Mouse (Mus musculus): ENCODE data around the gene Nt5c2. TPM values are rescaled to one million over a fixed set of nuclear protein-coding genes. Genes with fewer than 3 reads are reported as not detected.
"Not testable (repeated sequence)": the region's sequence is repeated elsewhere in the genome, so short reads cannot be mapped to it uniquely, and the experiment has no call there.

Gene Nt5c2
- polyA plus RNA-seq, 1 experiment from 2014 or later = 47.4 TPM

DNA sequence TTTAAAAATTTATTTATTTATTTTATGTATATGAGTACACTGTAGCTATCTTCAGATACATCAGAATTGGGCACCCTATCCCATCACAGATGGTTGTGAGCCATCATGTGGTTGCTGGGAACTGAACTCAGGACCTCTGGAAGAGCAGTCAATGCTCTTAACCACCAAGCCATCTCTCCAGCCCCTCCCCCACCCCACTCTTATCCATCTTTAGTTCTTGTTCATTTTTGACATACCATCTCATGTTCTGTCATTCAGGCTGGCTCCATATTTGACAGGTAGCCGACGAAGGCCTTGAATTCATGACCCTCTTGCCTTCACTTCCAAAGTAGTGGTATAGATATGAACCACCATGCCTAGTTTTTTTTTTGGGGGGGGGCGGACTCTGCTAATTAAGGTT, 36.9 kb downstream of the Nt5c2 start:
- not testable (repeated sequence) for H3K9ac ChIP-seq (ENCODE audit: low read depth, low read length); H3K27ac ChIP-seq (ENCODE audit: low read length); H3K36me3 ChIP-seq (ENCODE audit: control insufficient read depth, insufficient read depth); H3K4me3 ChIP-seq (ENCODE audit: low read depth, low read length); H3K27me3 ChIP-seq (ENCODE audit: control insufficient read depth, insufficient read depth, low read depth, low read length); H3K4me2 ChIP-seq (ENCODE audit: low read depth, low read length); ATAC-seq (ENCODE audit: low read depth); H3K9me3 ChIP-seq (replicated peaks; ENCODE audit: control insufficient read depth, low read length)
- peaks cover 24% of the 10 kb centered on the region for H3K4me1 ChIP-seq (ENCODE audit: control insufficient read depth, low read depth, low read length)
- 80% methylated on average over 3 of the region's 3 CpGs for WGBS (ENCODE audit: insufficient replicate concordance)

DNA sequence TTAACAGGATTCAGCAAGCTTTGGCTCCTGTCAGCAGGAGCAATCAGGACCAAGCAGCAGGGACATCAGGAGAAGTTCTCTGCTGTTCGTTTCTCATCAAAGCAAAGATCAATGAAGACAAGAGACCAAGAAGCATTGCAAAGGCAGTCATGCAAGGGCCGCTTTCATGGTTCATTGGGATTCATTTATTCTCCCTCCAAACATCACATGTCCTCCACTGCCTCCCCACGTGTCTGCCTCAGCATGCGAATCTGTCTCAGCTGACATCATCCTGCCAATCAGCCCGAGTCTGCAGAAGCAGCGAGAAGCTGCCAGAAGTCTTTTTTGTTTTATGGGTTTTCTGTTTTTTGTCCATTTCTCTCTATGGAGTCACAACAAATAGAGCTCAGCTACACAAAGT, 37.5 kb downstream of the Nt5c2 start:
- no peak overlapping the region for H3K4me3 ChIP-seq (ENCODE audit: low read depth, low read length)
- no peaks in the 10 kb centered on the region for H3K36me3 ChIP-seq (ENCODE audit: control insufficient read depth, insufficient read depth)
- 60% methylated on average over 6 of the region's 6 CpGs for WGBS (ENCODE audit: insufficient replicate concordance)
- no peaks in the 10 kb centered on the region for H3K27me3 ChIP-seq (ENCODE audit: control insufficient read depth, insufficient read depth, low read depth, low read length)
- H3K9me3 ChIP-seq (replicated peaks; ENCODE audit: control insufficient read depth, low read length) = no peaks in the 10 kb centered on the region
- no peak for ATAC-seq (ENCODE audit: low read depth)
- no peak overlapping the region for H3K27ac ChIP-seq (ENCODE audit: low read length)
- no peak overlapping the region for H3K4me2 ChIP-seq (ENCODE audit: low read depth, low read length)
- peaks cover 27% of the 10 kb centered on the region for H3K4me1 ChIP-seq (ENCODE audit: control insufficient read depth, low read depth, low read length)
- H3K9ac ChIP-seq (ENCODE audit: low read depth, low read length) = no peak overlapping the region

DNA sequence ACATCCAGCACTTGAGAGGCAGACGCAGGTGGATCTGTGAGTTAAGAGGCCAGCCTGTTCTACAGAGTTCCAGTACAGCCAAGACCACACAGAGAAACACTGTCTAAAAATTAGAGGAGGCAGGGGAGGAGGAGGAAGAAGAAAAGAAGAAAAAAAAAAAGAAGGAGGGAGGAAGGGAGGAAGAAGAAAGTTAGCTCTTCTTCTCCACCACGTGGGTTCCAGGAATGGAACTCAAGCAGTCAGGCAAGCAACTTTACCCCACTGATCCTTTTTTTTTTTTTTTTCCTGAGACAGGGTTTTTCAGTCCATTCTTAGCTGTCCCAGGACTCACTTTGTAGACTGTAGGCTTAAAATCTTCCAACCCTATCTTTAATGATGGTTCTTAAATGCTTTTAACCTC, 38.2 kb downstream of the Nt5c2 start:
- ATAC-seq (ENCODE audit: low read depth) = no peak
- Histone ChIP-seq H3K27me3 (ENCODE audit: control insufficient read depth, insufficient read depth, low read depth, low read length) (no peaks in the 10 kb centered on the region), H3K4me2 (ENCODE audit: low read depth, low read length) (no peak overlapping the region), H3K4me1 (ENCODE audit: control insufficient read depth, low read depth, low read length) (peaks cover 25% of the 10 kb centered on the region), H3K27ac (ENCODE audit: low read length) (no peak overlapping the region), H3K9ac (ENCODE audit: low read depth, low read length) (no peak overlapping the region), H3K36me3 (ENCODE audit: control insufficient read depth, insufficient read depth) (no peaks in the 10 kb centered on the region), H3K9me3 (replicated peaks; ENCODE audit: control insufficient read depth, low read length) (no peaks in the 10 kb centered on the region), H3K4me3 (ENCODE audit: low read depth, low read length) (no peak overlapping the region)
- 36% methylated on average over 2 of the region's 2 CpGs for WGBS (ENCODE audit: insufficient replicate concordance)

DNA sequence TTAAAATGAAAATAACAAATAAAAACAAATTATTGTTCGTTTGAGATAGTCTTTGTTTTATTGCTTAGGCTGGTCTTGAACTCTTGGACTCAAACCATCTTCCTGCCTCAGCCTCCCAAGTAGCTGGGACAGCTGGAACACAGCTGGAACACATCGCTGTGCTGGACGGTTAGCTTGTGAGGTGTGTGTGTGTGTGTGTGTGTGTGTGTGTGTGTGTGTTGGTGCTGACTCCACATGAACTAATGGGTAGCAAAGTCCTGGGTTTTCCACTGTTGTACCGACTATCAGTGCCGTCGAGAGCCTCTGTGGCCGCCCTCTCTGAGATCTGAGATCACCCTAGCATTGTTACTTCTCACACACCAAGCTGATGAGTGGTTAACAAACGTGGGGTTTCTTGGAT, 39.0 kb downstream of the Nt5c2 start:
- no peaks in the 10 kb centered on the region for H3K27me3 ChIP-seq (ENCODE audit: control insufficient read depth, insufficient read depth, low read depth, low read length)
- H3K4me1 ChIP-seq (ENCODE audit: control insufficient read depth, low read depth, low read length) = peaks cover 29% of the 10 kb centered on the region
- WGBS (ENCODE audit: insufficient replicate concordance) = 74% methylated on average over 8 of the region's 8 CpGs
- no peaks in the 10 kb centered on the region for H3K36me3 ChIP-seq (ENCODE audit: control insufficient read depth, insufficient read depth)
- no peaks in the 10 kb centered on the region for H3K9me3 ChIP-seq (replicated peaks; ENCODE audit: control insufficient read depth, low read length)
- no peak overlapping the region for H3K27ac ChIP-seq (ENCODE audit: low read length)
- ATAC-seq (ENCODE audit: low read depth) = no peak
- no peak overlapping the region for H3K4me2 ChIP-seq (ENCODE audit: low read depth, low read length)
- H3K4me3 ChIP-seq (ENCODE audit: low read depth, low read length) = no peak overlapping the region
- H3K9ac ChIP-seq (ENCODE audit: low read depth, low read length) = no peak overlapping the region

DNA sequence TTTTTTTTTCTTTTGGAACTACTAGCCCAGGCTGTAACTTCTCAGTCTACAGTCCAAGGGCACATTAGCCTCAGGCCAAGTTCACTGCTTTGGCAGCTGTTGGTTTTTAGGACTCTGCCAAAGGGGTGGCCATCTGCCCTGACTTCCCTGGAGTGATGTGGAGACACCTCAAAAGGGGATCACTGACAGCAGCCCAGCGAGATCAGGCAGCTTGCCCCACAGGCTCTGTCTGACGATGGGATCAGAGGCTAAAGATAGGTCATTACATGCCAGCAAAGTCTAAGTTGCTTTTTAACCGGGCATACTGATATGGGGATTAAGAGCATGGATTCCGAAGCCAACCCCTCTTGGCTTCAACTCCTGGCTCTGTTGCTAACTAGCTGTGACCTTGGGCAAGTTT, 39.4 kb downstream of the Nt5c2 start:
- H3K4me2 ChIP-seq (ENCODE audit: low read depth, low read length) = no peak overlapping the region
- no peak overlapping the region for H3K27ac ChIP-seq (ENCODE audit: low read length)
- no peaks in the 10 kb centered on the region for H3K27me3 ChIP-seq (ENCODE audit: control insufficient read depth, insufficient read depth, low read depth, low read length)
- H3K9ac ChIP-seq (ENCODE audit: low read depth, low read length) = no peak overlapping the region
- no peak overlapping the region for H3K4me3 ChIP-seq (ENCODE audit: low read depth, low read length)
- H3K36me3 ChIP-seq (ENCODE audit: control insufficient read depth, insufficient read depth) = no peaks in the 10 kb centered on the region
- no peaks in the 10 kb centered on the region for H3K9me3 ChIP-seq (replicated peaks; ENCODE audit: control insufficient read depth, low read length)
- no peak for ATAC-seq (ENCODE audit: low read depth)
- H3K4me1 ChIP-seq (ENCODE audit: control insufficient read depth, low read depth, low read length) = peaks cover 29% of the 10 kb centered on the region
- WGBS (ENCODE audit: insufficient replicate concordance) = 62% methylated on average over 4 of the region's 4 CpGs

DNA sequence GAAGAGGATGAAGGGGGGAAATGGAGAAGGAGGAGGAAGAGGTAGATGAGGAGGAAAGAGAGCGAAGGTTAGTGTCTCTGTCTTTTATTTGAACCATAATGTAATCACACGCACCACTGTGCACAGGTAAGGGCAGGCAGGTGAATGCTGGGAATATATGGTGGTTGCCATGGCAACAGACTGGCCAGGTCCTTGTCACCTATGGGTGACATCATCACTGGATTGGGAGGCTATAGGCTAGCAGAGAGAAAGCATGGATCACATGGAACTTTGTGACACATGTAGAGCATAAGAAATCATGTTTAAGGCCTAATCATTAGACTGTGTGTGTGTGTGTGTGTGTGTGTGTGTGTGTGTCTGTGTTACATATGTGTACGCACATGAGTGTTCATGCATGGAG, 42.8 kb downstream of the Nt5c2 start:
- no peak for ATAC-seq (ENCODE audit: low read depth)
- Histone ChIP-seq H3K36me3 (ENCODE audit: control insufficient read depth, insufficient read depth) (no peaks in the 10 kb centered on the region), H3K4me3 (ENCODE audit: low read depth, low read length) (no peak overlapping the region), H3K9ac (ENCODE audit: low read depth, low read length) (no peak overlapping the region), H3K27ac (ENCODE audit: low read length) (no peak overlapping the region), H3K4me1 (ENCODE audit: control insufficient read depth, low read depth, low read length) (peaks cover 29% of the 10 kb centered on the region), H3K9me3 (replicated peaks; ENCODE audit: control insufficient read depth, low read length) (no peaks in the 10 kb centered on the region), H3K27me3 (ENCODE audit: control insufficient read depth, insufficient read depth, low read depth, low read length) (no peaks in the 10 kb centered on the region), H3K4me2 (ENCODE audit: low read depth, low read length) (no peak overlapping the region)
- WGBS (ENCODE audit: insufficient replicate concordance) = 80% methylated on average over 3 of the region's 3 CpGs

DNA sequence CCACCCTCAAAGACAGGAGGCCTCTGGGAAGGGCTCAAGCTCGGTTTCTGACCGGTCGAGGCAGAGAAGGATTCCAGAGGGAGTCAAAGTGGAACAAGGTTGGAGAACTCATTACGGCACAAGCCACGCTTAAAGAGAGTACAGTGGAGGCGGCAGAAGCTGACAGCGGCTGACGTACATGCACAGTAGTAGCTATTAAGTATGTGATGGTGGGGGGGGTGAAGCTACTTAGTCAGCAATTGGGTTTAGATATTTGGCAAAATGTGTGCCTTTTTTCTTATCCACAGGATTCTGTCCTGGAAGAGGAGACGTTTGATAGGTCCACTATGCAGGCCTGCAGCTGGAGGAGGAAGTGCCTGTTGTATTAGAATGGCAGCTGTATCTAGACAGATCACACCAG, 43.2 kb downstream of the Nt5c2 start:
- Histone ChIP-seq H3K27me3 (ENCODE audit: control insufficient read depth, insufficient read depth, low read depth, low read length) (no peaks in the 10 kb centered on the region), H3K9me3 (replicated peaks; ENCODE audit: control insufficient read depth, low read length) (no peaks in the 10 kb centered on the region), H3K4me1 (ENCODE audit: control insufficient read depth, low read depth, low read length) (peaks cover 29% of the 10 kb centered on the region), H3K4me2 (ENCODE audit: low read depth, low read length) (no peak overlapping the region), H3K9ac (ENCODE audit: low read depth, low read length) (no peak overlapping the region), H3K4me3 (ENCODE audit: low read depth, low read length) (no peak overlapping the region), H3K27ac (ENCODE audit: low read length) (peak overlapping the region; percentile 52), H3K36me3 (ENCODE audit: control insufficient read depth, insufficient read depth) (no peaks in the 10 kb centered on the region)
- no peak for ATAC-seq (ENCODE audit: low read depth)
- WGBS (ENCODE audit: insufficient replicate concordance) = 66% methylated on average over 9 of the region's 9 CpGs

DNA sequence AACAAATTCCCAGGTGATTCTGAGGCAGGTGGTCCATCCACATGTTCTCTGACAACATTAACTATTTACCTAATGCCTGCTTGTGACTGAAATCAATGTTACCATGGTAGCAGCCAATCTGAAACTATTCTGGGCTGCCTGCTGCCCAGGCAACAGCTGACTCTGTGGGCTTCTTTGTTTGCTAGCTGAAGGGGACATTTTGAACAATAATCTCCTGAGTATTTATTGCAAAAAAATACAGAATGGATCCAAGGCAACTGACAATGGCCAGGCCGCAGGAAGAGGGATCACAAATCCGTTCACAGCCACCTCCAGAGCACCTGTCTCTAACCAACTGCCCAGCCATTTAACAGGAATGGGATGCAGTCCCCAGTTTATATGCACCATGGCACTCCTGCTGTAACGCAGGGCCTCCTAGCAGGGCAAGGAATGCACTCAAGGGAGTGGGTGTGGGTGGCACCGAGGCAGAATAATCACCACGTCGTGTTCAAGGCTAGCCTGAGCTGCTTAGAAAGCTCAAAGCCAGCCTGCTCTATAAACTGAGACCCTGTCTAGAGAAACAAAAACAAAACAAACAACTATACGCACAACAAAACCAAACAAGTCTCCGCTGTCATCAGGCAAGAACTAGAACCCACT, 43.8 kb downstream of the Nt5c2 start:
- no peaks in the 10 kb centered on the region for H3K9me3 ChIP-seq (replicated peaks; ENCODE audit: control insufficient read depth, low read length)
- peak overlapping the region; percentile 52 for H3K27ac ChIP-seq (ENCODE audit: low read length)
- no peak overlapping the region for H3K4me3 ChIP-seq (ENCODE audit: low read depth, low read length)
- H3K27me3 ChIP-seq (ENCODE audit: control insufficient read depth, insufficient read depth, low read depth, low read length) = no peaks in the 10 kb centered on the region
- 68% methylated on average over 8 of the region's 8 CpGs for WGBS (ENCODE audit: insufficient replicate concordance)
- ATAC-seq (ENCODE audit: low read depth) = peak; percentile 69
- peaks cover 29% of the 10 kb centered on the region for H3K4me1 ChIP-seq (ENCODE audit: control insufficient read depth, low read depth, low read length)
- H3K4me2 ChIP-seq (ENCODE audit: low read depth, low read length) = no peak overlapping the region
- H3K9ac ChIP-seq (ENCODE audit: low read depth, low read length) = no peak overlapping the region
- H3K36me3 ChIP-seq (ENCODE audit: control insufficient read depth, insufficient read depth) = no peaks in the 10 kb centered on the region

DNA sequence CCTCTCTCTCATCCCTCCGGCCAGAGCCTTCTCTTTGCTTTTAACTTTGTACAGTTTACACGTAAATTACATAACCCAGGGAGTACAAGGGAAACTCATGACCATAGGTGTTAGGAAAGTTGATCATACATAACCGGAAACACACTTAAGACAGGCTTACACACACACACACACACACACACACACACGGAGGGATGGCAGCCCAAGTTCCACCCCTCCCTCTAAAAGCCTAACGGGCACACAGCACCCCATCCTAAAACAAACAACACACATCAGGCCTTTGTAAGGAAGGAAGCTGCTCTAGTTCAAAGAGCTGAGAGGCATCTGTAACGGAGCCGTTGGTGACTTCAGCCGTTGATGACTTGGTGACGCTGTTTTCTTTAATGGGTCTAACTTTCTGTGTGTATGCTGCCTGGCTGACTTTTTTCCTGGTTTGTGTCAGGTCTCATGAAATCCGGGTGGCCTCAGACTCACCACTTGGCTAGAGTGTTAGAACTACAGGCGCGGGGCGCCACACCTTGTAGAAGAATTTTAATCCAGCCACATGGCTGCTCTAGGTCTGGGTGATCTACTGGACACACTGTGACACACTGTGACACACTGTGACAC, 44.7 kb downstream of the Nt5c2 start:
- Histone ChIP-seq H3K4me1 (ENCODE audit: control insufficient read depth, low read depth, low read length) (peaks cover 29% of the 10 kb centered on the region), H3K27ac (ENCODE audit: low read length) (peak overlapping the region; percentile 29), H3K9me3 (replicated peaks; ENCODE audit: control insufficient read depth, low read length) (no peaks in the 10 kb centered on the region), H3K36me3 (ENCODE audit: control insufficient read depth, insufficient read depth) (no peaks in the 10 kb centered on the region), H3K27me3 (ENCODE audit: control insufficient read depth, insufficient read depth, low read depth, low read length) (no peaks in the 10 kb centered on the region), H3K4me3 (ENCODE audit: low read depth, low read length) (no peak overlapping the region), H3K9ac (ENCODE audit: low read depth, low read length) (no peak overlapping the region), H3K4me2 (ENCODE audit: low read depth, low read length) (no peak overlapping the region)
- ATAC-seq (ENCODE audit: low read depth) = 0 out of 2 replicates have a peak, but pooled peaks have one; percentile 22
- 53% methylated on average over 13 of the region's 13 CpGs for WGBS (ENCODE audit: insufficient replicate concordance)
